Mouse (Mus musculus): ENCODE data around the gene Pdzk1.

- no peak for TF ChIP-seq CTCF (IDR thresholded peaks at IDR 0.05; ENCODE audit: low read depth)
- no peak for TF ChIP-seq EP300 (IDR thresholded peaks at IDR 0.05; ENCODE audit: low read depth)
Observed at GRCm38 (mm10) chr3:96904851-96905541, 75.9 kb downstream of the Pdzk1 start, which contains the start of gene Gpr89.
